Mouse (Mus musculus) regulatory T cell (primary cell): ENCODE measurements around the gene Syp.

Experiments
- in situ Hi-C: fragments of 300-600 bp; cut with MboI, MseI; formaldehyde crosslinking; loops from one replicate; pipeline ENCODE4 v1.15.1; 2025; ENCODE audit warnings: high pct_unique_total_duplicates

Syp gene

DNA sequence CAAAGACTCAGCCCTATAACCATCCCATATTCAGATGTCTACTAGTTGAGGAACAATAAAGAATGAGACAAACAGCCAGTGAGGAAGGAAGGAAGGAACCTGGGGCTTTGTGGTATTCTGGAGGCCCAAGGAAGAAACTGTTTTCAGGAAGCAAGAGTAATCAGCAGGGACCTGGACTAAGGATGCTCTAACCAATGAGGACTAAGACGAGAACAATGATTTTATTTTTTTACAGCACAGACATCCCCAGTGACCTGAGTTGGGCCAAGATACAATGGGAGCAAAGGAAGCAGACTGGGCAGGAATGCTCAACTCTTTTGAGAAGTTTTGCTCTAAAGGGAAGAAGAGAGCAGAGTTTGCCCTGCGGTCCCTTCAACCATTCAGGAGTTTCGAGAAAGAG is 24.7 kb downstream of the Syp start:
- in situ Hi-C loops: no loop called here

DNA sequence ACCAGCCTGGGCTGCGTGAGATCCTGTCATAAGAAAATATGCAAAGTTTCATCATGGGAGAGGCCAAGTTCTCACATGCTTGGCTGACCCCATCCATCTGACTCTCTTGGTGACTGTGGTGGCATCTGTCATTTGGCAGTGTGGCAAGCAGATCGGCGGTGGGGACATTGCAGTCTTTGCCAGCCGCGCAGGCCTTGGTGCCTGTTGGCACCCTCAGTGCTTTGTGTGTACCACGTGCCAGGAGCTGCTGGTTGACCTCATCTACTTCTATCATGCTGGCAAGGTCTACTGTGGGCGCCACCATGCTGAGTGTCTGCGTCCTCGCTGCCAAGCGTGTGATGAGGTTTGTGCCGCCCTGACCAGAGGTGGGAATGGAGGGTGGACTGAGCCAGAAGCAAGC is 26.5 kb downstream of the Syp start:
- in situ Hi-C loops: no loop called here

DNA sequence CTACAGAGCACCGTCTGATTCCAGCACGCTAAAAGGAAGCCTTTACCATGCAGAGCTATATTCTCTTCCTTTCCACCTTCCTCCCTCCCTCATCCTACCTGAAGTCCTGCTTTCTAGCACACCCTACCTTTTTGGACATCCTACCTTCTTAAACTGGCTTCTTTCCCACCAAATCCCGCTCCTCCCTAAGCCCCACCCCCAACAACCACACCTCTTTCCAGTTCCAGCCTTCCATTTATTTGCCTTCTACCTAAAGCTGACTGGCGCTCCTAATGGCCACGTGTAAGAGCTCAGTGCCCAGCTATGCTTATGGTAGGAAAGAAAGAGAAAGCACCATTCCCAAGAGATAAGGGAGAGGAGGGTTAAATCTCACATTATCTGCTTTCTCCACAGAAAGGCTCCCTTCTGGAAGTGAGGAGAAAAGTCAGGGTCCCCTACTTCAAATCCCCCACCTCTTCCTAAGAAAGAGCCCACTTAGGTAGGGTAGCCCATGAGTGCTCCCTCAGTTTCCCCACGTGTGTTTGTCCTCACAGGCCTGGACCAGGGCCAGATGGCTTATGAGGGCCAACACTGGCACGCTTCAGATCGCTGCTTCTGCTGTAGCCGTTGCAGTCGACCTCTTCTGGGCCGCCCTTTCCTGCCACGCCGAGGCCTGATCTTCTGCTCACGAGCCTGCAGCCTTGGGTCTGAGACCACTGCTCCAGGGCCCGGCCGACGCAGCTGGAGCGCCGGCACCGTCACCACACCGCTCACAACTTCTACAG is 27.6 kb downstream of the Syp start:
- in situ Hi-C loops: no loop called here

DNA sequence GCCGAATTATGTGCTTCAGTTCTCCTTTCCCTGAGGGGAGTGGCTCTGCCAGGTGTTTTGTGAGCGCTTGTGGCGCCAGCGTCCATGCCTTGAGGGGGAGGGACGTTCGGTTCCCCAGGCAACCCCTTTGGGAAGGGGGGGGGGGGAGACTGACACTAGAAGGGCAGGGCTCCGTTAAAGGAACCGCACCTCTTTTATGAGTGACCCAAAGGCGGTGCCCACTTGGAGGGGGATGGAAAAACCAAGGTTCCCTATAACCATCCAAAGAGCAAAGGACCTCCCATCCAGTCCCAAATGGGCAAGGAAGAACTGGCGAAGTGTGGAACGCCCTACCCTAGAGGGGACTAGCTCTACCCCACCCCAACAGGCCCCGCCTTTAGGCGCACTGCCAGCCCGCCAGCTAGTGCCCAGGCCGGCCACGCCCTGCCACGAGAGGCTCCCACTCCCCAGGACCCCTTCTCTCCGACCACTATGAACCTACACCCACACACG is 32.2 kb downstream of the Syp start:
- in situ Hi-C loops: no loop called here

DNA sequence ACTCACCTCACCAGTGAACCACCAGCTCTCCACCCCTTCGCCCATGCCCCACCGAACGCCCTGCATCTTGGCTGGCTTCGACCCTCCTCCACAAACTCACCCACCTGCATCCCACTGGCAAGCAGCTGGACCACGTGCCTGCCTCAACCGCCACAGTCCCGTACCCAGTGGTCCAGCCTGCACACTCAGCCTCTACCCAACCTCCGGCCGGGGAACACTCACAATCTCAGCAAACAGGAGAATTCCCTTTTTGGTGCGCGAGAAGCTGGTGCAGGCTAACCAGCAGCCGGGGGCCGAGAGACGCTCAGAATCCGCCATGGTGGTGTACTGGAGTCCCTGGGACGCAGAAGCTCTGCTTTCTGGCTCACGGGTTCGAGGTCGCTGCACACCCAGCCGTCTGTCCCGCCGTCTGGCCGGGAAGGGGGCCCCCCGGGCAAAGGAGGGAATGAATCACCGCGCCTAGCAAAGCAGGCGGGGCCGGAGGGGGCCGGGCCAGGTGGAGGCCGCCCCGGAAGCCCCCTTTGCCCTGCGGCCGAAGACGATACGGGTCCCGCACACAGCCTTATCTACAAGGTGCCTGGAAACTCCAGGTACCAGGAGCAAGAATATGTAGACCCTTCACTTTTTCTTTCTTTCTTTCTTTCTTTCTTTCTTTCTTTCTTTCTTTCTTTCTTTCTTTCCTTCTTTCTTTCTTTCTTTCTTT is 32.8 kb downstream of the Syp start, which contains the start of gene Plp2:
Plp2 (minus strand) TSS at position 470 of the 703 bp plus-strand sequence.
- in situ Hi-C loops: no loop called here

DNA sequence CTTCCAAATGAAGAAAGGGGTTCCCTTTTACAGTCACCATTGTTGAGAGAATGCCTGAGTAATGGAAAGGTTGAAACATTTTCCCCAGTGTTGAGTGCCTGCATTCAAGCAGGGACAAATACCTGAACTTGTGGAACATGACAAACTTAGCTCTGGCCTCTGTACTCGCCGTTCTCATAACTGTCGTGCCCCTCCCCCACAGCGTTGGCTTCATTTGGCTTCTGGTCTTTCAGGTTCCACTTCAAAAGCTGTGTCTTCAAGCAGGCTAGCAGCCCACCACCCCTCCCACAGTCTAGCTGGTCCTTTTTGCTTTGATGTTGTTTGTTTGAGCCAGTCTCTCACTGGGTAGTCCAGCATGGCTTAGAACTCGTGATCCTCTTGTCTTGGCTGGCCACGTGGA is 34.5 kb downstream of the Syp start:
- in situ Hi-C loops: no loop called here

DNA sequence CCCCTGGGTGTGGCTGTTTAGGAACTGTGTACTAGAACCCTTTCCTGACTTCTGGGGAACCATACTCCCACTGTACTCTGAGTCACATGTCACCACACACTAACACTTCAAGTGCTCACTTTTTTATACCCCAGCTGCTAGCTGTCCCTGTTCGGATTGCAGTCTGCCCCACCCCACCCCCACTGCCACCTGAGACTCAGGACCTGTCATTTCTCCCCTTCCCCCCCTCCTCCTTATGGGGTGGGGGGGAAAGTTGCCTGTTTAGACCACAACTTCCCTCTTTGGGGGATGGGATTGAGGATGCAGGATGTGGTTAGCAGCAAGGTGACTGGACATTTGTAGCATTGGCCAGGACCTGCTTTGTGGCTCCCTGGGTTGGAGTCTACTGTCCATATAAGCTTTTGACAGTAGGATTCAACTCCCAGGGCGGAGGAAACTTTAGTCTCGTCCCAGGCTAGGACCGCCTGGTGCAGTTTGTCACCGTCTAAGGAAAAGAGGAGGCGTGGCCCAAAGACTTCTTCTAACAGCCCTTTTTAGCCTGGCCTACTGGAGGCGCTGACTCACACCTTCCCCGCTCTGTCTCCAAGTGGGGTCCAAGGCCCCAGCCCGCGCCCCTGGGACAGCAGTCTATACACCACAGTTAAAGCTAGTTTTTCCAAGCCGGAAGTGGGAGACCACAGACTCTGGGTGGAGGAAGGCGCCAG is 35.5 kb downstream of the Syp start:
- in situ Hi-C loops: no loop called here

DNA sequence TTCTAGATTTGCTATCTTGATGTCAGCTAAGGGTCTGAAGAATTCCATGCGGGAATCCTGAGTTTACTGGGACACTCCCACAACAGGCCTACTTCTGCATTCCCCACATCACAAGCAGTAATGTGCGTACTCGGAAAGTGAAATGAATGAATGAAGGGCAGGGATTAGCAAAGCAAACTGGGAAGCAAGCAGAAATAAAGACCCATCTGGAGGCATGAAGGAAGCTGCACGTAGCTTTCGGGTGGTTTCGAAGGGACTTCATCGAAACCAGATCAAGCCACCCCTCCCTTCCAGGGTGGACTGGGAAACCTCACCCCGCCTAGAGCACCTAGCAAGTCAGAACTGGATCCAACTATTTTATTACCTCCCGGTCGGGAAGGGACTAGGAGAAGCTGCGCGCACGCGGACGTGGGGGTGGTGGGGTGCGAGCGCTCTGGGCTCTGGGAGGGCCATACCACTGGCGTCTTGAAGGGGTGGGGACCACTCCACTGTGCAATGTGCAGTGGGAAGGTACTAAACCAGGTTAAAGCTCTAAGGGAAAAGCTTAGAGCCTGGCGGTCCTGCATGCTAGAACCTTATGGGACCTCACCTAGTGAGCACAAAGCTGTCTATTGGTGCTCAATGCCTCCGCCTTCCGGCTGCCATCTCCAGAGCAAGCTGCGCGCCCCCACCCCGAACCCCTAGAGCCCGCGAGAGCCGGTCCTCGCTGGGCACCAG is 36.2 kb downstream of the Syp start:
- in situ Hi-C loops: no loop called here

DNA sequence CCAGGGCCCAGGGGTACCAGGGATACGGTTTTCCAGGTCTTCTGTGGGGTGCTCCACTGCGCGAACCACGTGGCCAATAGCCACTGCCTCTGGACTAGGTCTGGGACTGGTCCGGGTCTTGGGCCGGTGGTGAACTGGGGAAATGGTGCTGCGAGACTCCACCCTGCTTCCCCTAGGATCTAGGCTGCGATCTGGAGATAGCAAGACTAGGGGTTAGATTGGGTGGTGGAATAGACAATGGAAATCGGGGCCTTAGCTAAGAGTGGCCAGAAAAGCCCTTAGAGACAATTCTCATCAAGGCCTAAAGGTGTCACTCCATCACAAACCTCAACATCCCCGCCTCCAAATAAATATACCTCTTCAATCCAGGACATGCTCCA is 36.7 kb downstream of the Syp start:
- in situ Hi-C loops: no loop called here

DNA sequence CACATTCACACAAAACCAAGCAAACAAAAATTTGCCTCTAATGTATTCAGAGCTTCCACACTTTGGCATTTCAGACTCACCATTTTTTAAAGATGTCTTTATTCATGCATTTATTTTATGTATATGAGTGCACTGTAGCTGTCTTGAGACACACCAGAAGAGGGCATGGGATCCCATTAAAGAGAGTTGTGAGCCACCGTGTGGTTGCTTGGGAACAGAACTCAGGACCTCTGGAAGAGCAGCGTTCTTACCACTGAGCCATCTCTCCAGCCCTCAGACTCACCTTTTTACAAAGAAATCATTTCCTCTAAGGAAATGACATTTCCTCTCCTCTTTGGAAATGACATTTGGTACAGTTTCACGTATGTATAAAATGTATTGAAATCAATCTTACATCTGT is 40.7 kb downstream of the Syp start:
- in situ Hi-C loops: no loop called here

DNA sequence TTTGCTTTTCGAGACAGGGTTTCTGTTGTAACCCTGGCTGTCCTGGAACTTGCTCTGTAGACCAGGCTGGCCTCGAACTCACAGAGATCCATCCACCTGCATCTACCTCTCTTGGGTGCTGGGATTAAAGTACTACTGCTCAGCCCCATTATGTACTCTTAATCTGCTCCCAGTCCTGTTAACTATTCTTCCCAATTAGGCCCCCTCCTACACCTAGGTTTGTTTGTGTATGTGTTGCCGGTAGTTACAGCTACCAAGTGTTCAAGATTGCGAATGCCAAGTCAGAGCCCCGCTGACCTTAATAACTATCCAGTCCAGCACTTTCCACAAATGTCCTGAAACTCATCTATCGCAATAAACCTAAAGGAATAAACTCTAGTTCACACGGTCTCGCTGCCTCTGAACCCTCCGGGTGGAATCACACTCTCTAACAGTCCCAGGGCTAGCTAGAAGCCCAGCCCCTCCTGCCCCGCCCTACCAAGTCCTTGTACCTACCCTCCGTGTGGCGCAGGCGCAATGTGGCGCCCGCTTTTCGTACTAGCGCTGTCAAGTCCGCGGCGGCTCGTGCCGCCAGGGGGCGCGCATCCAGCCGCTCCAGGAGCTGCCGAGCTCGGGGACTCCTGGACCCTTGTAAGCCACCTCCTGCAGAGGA is 41.3 kb downstream of the Syp start:
- in situ Hi-C loops: no loop called here

DNA sequence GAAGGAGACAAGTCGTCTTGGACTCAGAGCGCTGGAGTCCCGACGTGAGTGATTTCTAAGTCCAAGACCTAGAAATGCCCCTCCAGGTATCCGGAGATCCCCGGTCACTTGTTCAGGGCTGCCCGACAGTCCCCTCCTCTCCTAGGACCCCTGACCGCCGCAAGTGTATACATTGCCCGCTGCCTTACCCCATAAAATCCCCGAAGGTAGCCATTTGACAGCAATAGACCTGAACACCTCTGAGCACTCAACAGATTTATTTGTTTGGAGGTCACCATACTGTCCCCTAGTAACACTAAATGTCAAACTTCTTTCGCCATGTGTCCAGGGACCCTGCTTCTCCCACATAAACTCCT is 41.8 kb downstream of the Syp start:
- in situ Hi-C loops: no loop called here

DNA sequence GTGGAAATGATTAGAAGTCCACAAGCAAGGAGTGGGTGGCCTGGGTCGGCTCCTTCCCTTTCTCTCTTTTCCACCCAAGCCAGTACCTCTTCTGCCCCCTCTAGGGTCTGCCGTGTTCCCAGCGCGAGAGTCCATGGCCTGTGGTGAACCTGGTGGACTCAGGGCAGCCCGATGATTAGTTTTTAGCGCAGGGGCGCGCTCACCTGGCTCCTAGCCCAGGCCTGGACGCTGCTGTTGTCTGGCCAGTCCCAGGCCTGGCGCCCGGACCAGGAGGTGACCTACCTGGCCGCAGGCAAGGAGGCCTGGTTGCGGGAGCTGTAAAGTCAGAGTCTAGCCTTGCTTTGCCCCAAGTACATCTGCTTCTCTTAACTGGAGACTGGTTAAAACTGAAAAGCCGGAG is 42.6 kb downstream of the Syp start, which contains the start of gene Magix:
Magix (minus strand) TSS at position 388 of the 400 bp plus-strand sequence.
- in situ Hi-C loops: no loop called here

DNA sequence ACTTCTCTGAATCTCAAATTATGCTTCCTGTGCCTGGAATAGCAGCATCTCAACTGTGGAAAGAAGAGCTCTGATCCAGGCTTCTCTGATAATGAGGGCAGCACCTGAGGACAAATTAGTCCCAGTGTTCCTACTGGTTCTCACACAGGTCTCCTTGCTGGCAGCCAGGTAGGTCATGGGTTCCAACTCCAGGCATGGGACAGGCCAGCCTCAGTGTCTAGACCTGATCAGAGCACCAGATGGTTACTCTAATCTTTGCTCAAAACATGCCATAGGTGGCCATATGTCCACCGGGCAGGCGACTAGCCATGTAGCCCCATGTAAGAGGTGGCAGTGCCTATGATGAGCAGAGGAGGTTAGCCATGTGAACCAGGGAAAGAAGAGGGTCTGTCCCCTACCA is 50.0 kb downstream of the Syp start:
- in situ Hi-C loops: no loop called here

DNA sequence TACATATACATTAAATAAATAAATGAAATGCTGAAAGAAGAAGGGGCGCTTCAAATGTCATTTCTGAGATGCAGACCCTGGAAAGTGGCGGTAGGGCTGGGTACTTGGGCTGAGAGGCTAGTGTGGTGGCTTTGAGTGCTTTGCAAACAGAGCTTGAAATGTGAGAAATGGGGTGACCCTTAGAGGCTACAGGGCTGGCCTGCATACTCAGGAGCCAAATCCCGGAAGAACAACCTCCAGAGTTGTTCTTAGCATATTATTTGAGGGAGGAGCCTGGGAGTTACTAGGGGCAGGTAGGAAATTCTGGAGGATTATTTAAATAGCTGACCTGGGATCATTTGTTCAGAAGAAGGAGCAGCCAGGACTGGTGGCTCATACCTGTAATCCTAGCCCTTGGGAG is 52.2 kb downstream of the Syp start:
- in situ Hi-C loops: no loop called here

DNA sequence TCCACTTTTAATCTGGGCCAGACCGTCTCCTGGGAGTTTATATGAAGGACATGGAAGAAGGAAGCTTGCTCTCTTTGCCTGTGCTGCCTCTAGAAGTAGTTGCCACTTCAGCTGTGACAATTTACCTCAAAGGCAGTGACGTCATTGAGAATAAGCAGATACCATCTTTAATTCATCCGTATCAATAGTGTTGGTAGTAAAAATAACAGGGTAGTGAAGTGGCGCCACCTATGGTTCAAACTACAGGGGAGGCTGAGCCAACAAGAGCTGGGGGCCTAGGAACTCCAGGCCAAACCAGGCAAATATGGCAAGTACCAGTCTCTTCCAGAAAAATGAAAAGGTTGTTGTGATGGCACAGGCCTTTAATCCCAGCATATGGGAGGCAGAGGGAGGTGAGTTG is 54.6 kb downstream of the Syp start:
- in situ Hi-C loops: no loop called here

DNA sequence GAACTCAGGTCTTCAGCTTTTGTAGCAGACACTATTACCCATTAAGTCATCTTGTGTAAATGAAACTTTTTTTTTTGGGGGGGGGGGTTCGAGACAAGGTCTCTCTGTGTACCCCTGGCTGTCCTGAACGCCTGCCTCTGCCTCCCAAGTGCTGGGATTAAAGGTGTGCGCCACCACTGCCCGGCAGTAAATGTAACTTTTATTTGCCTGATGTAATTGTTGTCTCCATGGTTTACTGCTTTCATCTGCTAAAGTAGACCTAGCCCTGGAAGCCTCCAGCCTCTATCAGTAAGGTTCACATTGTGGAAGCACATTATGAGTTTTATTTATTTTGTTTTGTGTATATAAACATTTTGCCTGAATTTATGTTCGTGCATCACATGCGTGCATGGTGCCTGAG is 58.2 kb downstream of the Syp start:
- in situ Hi-C loops: no loop called here

DNA sequence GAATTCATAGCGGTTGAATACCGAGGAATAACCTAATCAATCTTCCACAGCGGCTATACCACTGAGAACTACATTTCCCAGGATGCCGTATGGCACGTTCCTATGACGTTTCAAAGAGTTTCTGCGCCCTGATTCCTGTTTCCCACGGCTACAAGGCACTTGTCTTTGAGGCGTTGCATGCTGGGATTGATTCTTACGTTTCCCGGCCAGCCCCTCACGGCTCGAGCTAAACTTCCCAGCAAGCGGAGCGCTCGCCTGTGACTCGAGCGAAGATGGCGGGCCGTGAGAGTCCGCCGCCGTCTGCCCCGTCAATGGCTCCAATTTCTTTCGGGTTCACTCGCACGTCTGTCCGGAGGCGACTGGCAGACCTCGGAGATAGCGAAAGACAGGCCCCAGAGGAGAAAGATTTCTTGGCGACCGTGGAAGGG is 58.7 kb downstream of the Syp start, which contains the start of gene Gpkow:
Gpkow (plus strand) TSS at position 178 of the 428 bp plus-strand sequence.
- in situ Hi-C loops: no loop called here
